Mouse (Mus musculus) lung, postnatal 0 days (tissue): ENCODE results near the gene Axl. TPM values are rescaled to one million over a fixed set of nuclear protein-coding genes. Genes with fewer than 3 reads are reported as not detected.
"Not testable (repeated sequence)": the region's sequence is repeated elsewhere in the genome, so short reads cannot be mapped to it uniquely, and the experiment has no call there.

Experiments used
- ATAC-seq: fragments of 200-750 bp; cut with Nextera tagmentation; 2 replicates; pipeline ENCODE4 v1.8.0; 2017; ENCODE audit warnings: moderate library complexity
- DNase-seq: peaks from one replicate; pipeline ENCODE4 v3.0.0-alpha.2; 2016; ENCODE audit warnings: low spot score
- H3K27ac ChIP-seq: fragments of 300-500 bp; sonication (generic); 2 replicates; pipeline ENCODE4 v1.5.1; 2014; ENCODE audit warnings: antibody characterized with exemption, mild to moderate bottlenecking, low read length, mixed read lengths
- H3K27me3 ChIP-seq: fragments of 300-500 bp; sonication (generic); replicated peaks from 2 replicates; pipeline ENCODE4 v1.6.1; 2014; ENCODE audit warnings: low read length, mixed read lengths; ENCODE audit not compliant: insufficient read depth
- H3K36me3 ChIP-seq: fragments of 300-500 bp; sonication (generic); 2 replicates; pipeline ENCODE4 v1.6.1; 2014; ENCODE audit warnings: low read length, mixed read lengths; ENCODE audit not compliant: insufficient read depth
- H3K4me1 ChIP-seq: fragments of 300-500 bp; sonication (generic); 2 replicates; pipeline ENCODE4 v1.6.1; 2014; ENCODE audit warnings: antibody characterized with exemption, low read depth, low read length, mixed read lengths; ENCODE audit not compliant: insufficient read depth
- H3K4me2 ChIP-seq: fragments of 300-500 bp; sonication (generic); replicated peaks from 2 replicates; pipeline ENCODE4 v1.6.1; 2014; ENCODE audit warnings: low read depth, mild to moderate bottlenecking, low read length, moderate library complexity, mixed read lengths
- H3K4me3 ChIP-seq: fragments of 300-500 bp; sonication (generic); 2 replicates; pipeline ENCODE4 v1.5.1; 2014; ENCODE audit warnings: low read depth, low read length
- H3K9ac ChIP-seq: fragments of 300-500 bp; sonication (generic); replicated peaks from 2 replicates; pipeline ENCODE4 v1.6.1; 2014; ENCODE audit warnings: low read depth, mild to moderate bottlenecking
- H3K9me3 ChIP-seq: fragments of 300-500 bp; sonication (generic); 2 replicates; pipeline ENCODE4 v1.6.1; 2016; ENCODE audit warnings: low read length, mixed read lengths
- CTCF ChIP-seq: IDR thresholded peaks from 2 replicates; pipeline ENCODE4 v1.5.1; 2016; ENCODE audit warnings: antibody characterized with exemption, mild to moderate bottlenecking
- EP300 ChIP-seq: IDR thresholded peaks from 2 replicates; pipeline ENCODE4 v1.6.1; 2016; ENCODE audit warnings: antibody characterized with exemption, mild to moderate bottlenecking, control low read depth
- WGBS: fragments of 180-500 bp; shearing (Covaris S2); extraction: QIAGEN DNeasy Blood & Tissue Kit; methylation state at CpG from one replicate; pipeline ENCODE4 v1.1.7; 2014; 5-methylcytosine and 5-hydroxymethylcytosine counted together
- polyA plus RNA-seq: library from polyadenylated mRNA; unstranded; fragments of >200 nt; fragmentation: Nextera tagmentation; extraction: Ambion mirVana; gene quantifications from 2 replicates; pipeline ENCODE4 v1.2.1, GENCODE M21; 2015

The Axl gene
- polyA plus RNA-seq, 1 experiment from 2014 or later = 81.6 TPM

GRCm38 (mm10) chr7:25734991-25735390 lies 53.5 kb downstream of the Axl start:
- ATAC-seq (no peak), DNase-seq (no peak)
- Histone ChIP-seq H3K36me3 (peaks cover 57% of the 10 kb centered on the region), H3K9ac (no peak overlapping the region), H3K4me3 (no peak overlapping the region), H3K9me3 (no peaks in the 10 kb centered on the region), H3K4me2 (no peak overlapping the region), H3K4me1 (no peaks in the 10 kb centered on the region), H3K27ac (no peak overlapping the region), H3K27me3 (no peaks in the 10 kb centered on the region)
- 45% methylated on average over 4 of the region's 4 CpGs for WGBS
- no peak for TF ChIP-seq EP300
- no peak for TF ChIP-seq CTCF

GRCm38 (mm10) chr7:25731294-25732055 lies 57.0 kb downstream of the Axl start:
- Histone ChIP-seq H3K4me2 (no peak overlapping the region), H3K9me3 (no peaks in the 10 kb centered on the region), H3K27ac (no peak overlapping the region), H3K4me3 (no peak overlapping the region), H3K36me3 (peaks cover 64% of the 10 kb centered on the region), H3K9ac (no peak overlapping the region), H3K4me1 (no peaks in the 10 kb centered on the region), H3K27me3 (no peaks in the 10 kb centered on the region)
- ATAC-seq (no peak), DNase-seq (no peak)
- 90% methylated on average over 8 of the region's 8 CpGs for WGBS
- TF ChIP-seq CTCF = no peak
- TF ChIP-seq EP300 = no peak

GRCm38 (mm10) chr7:25729862-25730261 lies 58.6 kb downstream of the Axl start:
- DNase-seq = no peak
- TF ChIP-seq CTCF (no peak), EP300 (no peak)
- Histone ChIP-seq H3K4me1 (no peaks in the 10 kb centered on the region), H3K9ac (no peak overlapping the region), H3K9me3 (no peaks in the 10 kb centered on the region), H3K4me3 (no peak overlapping the region), H3K36me3 (peaks cover 70% of the 10 kb centered on the region), H3K4me2 (no peak overlapping the region), H3K27ac (no peak overlapping the region), H3K27me3 (no peaks in the 10 kb centered on the region)
- WGBS = 86% methylated on average over 2 of the region's 2 CpGs
- no peak for ATAC-seq

- Histone ChIP-seq H3K4me1 (no peaks in the 10 kb centered on the region), H3K36me3 (peaks cover 73% of the 10 kb centered on the region), H3K4me2 (no peak overlapping the region), H3K9me3 (no peaks in the 10 kb centered on the region), H3K27me3 (no peaks in the 10 kb centered on the region), H3K4me3 (no peak overlapping the region), H3K9ac (no peak overlapping the region), H3K27ac (no peak overlapping the region)
- DNase-seq (no peak), ATAC-seq (no peak; the same call in 1 of the 2 replicates)
- no peak for TF ChIP-seq EP300
- TF ChIP-seq CTCF = no peak
- 60% methylated on average over 2 of the region's 2 CpGs for WGBS
Measured at GRCm38 (mm10) chr7:25729396-25729795, 59.1 kb downstream of the Axl start.

GRCm38 (mm10) chr7:25727800-25728199 lies 60.7 kb downstream of the Axl start:
- no peaks in the 10 kb centered on the region for H3K4me1 ChIP-seq

GRCm38 (mm10) chr7:25725886-25726285 lies 62.6 kb downstream of the Axl start:
- no peaks in the 10 kb centered on the region for H3K9me3 ChIP-seq
- no peak overlapping the region for H3K27ac ChIP-seq
- H3K4me2 ChIP-seq = no peak overlapping the region
- ATAC-seq (no peak), DNase-seq (no peak)
- H3K27me3 ChIP-seq = no peaks in the 10 kb centered on the region
- H3K9ac ChIP-seq = no peak overlapping the region
- TF ChIP-seq EP300 = no peak
- no peak for TF ChIP-seq CTCF
- no peaks in the 10 kb centered on the region for H3K4me1 ChIP-seq
- H3K4me3 ChIP-seq = no peak overlapping the region
- whole genome bisulfite sequencing = 74% methylated on average over 19 of the region's 19 CpGs
- peaks cover 68% of the 10 kb centered on the region; the same call in 1 of the 2 replicates for H3K36me3 ChIP-seq

More at GRCm38 (mm10) chr7:25727800-25728199, 60.7 kb downstream of the Axl start:
- no peak overlapping the region for H3K4me2 ChIP-seq
- no peak for TF ChIP-seq EP300
- no peak overlapping the region for H3K4me3 ChIP-seq
- ATAC-seq = no peak
- peaks cover 73% of the 10 kb centered on the region for H3K36me3 ChIP-seq
- no peaks in the 10 kb centered on the region for H3K9me3 ChIP-seq
- DNase-seq = no peak
- WGBS = 92% methylated on average over 5 of the region's 5 CpGs
- no peak overlapping the region for H3K9ac ChIP-seq
- H3K27me3 ChIP-seq = no peaks in the 10 kb centered on the region
- H3K27ac ChIP-seq = no peak overlapping the region

- ATAC-seq, DNase-seq, H3K27ac ChIP-seq, H3K4me2 ChIP-seq, H3K9ac ChIP-seq, H3K27me3 ChIP-seq, H3K9me3 ChIP-seq, H3K4me3 ChIP-seq, H3K4me1 ChIP-seq: not testable (repeated sequence)
- H3K36me3 ChIP-seq = peaks cover 40% of the 10 kb centered on the region; the same call in 1 of the 2 replicates
Measured at GRCm38 (mm10) chr7:25721776-25722175, 66.7 kb downstream of the Axl start.
